Comparison of ENCODE assay signal across 11 mouse cellular contexts in the genomic region with DNA sequence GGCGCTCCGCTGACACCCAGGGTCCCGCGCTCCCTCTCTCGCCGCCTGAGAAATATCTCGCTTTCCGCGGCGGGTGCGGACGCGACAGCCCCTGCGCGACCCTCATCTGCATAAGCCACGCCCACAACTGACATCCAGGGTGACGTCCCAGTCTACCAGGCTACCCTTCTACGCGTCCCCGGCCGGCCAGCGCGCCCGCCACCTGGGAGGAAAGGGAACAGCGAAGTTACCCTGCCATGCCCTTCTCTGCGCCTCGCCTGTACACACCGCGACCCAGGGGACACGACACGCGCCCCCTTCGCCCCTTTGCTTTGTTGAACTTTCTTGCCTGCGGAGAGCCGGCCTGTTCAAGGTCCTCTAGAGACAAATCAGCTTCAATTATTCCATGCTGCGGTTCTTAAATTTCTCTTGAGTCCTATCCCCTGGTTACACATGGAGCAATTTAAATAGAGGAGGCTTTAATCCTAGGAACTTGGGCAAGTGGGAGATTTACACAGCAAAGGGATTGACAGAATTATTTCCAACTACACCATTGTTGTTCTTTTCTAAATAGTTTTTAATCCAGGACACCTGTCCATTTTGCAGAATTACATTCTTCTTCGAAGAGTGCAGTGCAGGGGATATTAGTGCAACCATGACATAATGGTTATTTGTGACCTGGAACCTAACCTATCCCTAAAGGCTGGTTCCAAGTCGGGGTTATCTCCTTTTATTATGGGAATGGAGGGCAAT. TPM values are rescaled to one million over a fixed set of nuclear protein-coding genes. Genes with fewer than 3 reads are reported as not detected.
A peak's percentile ranks its signal among the peaks of the same experiment; 100 is the strongest.
DNase-seq lines count a peak whose midpoint lies in the region; ATAC-seq and TF ChIP-seq lines count a peak whose summit lies in the region.
"Not testable (repeated sequence)": the region's sequence is repeated elsewhere in the genome, so short reads cannot be mapped to it uniquely, and the experiment has no call there.
"Had no signal": no experiment of that assay in that cellular context is flagged by ENCODE, and none has a peak within 500 bp of the region (broad histone marks: within the 10 kb centered on the region; RNA-seq: fewer than 3 reads in every experiment).

No protein-coding gene starts in this region.

- peak; percentile 80 for DNase-seq in MEL-GATA-1-ER (ENCODE audit: extremely low read depth, low read depth)
- DNase-seq in hindbrain, embryonic 14.5 days (ENCODE audit: low spot score); left cerebral cortex, adult 2 months (ENCODE audit: extremely low spot score in 1 of 2, low spot score in 2 of 2); lung, embryonic 14.5 days; midbrain, postnatal 0 days (ENCODE audit: low spot score): not testable (repeated sequence)

- not testable (repeated sequence) for H3K9ac ChIP-seq in embryonic facial prominence, embryonic 13.5 days; lung, embryonic 14.5 days; midbrain, postnatal 0 days (replicated peaks; ENCODE audit: low read length, poor library complexity, severe bottlenecking); stomach, embryonic 15.5 days
- H3K9ac ChIP-seq in hindbrain, embryonic 14.5 days, result peak overlapping the region; percentile 65

- H3K4me1 ChIP-seq in embryonic facial prominence, embryonic 13.5 days; hindbrain, embryonic 14.5 days (replicated peaks; ENCODE audit: control insufficient read depth, insufficient read depth, low read length); lung, embryonic 14.5 days (ENCODE audit: insufficient read depth); midbrain, postnatal 0 days (ENCODE audit: insufficient read depth, low read length); stomach, embryonic 15.5 days: not testable (repeated sequence)

- H3K27ac ChIP-seq in embryonic facial prominence, embryonic 13.5 days; left cerebral cortex, adult 2 months: not testable (repeated sequence)
- H3K27ac ChIP-seq in hindbrain, embryonic 14.5 days, result peak overlapping the region; percentile 91; the same call in 1 of the 2 replicates
- H3K27ac ChIP-seq in lung, embryonic 14.5 days (ENCODE audit: low read depth), result peak overlapping the region; percentile 16; the same call in 1 of the 2 replicates
- H3K27ac ChIP-seq in midbrain, postnatal 0 days (ENCODE audit: low read depth, low read length), result peak overlapping the region; percentile 51
- peak overlapping the region; percentile 48; the same call in 1 of the 2 replicates for H3K27ac ChIP-seq in stomach, embryonic 15.5 days

- not testable (repeated sequence) for TF ChIP-seq CTCF in left cerebral cortex, adult 2 months (IDR thresholded peaks at IDR 0.05); lung, embryonic 14.5 days (IDR thresholded peaks at IDR 0.05; ENCODE audit: low read depth); midbrain, postnatal 0 days (IDR thresholded peaks at IDR 0.05)

- not testable (repeated sequence) for H3K9me3 ChIP-seq in embryonic facial prominence, embryonic 13.5 days; hindbrain, embryonic 14.5 days (ENCODE audit: control insufficient read depth, low read length); lung, embryonic 14.5 days (ENCODE audit: low read depth, low read length); midbrain, postnatal 0 days (ENCODE audit: low read length); stomach, embryonic 15.5 days

- H3K4me3 ChIP-seq in embryonic facial prominence, embryonic 13.5 days, result peak overlapping the region; percentile 42
- peak overlapping the region; percentile 34 for H3K4me3 ChIP-seq in hindbrain, embryonic 14.5 days (replicated peaks; ENCODE audit: low read length)
- H3K4me3 ChIP-seq in left cerebral cortex, adult 2 months, result peak overlapping the region; percentile 33; the same call in 1 of the 2 replicates
- H3K4me3 ChIP-seq in lung, embryonic 14.5 days (ENCODE audit: low read depth, low read length), result peak overlapping the region; percentile 22
- H3K4me3 ChIP-seq in midbrain, postnatal 0 days (ENCODE audit: low read depth, low read length), result peak overlapping the region; percentile 29
- H3K4me3 ChIP-seq in stomach, embryonic 15.5 days (replicated peaks), result peak overlapping the region; percentile 33; the same call in 1 of the 2 replicates

- peak overlapping the region; percentile 62 for H3K4me2 ChIP-seq in embryonic facial prominence, embryonic 13.5 days
- peak overlapping the region; percentile 67 for H3K4me2 ChIP-seq in hindbrain, embryonic 14.5 days (replicated peaks)
- H3K4me2 ChIP-seq in lung, embryonic 14.5 days, result peak overlapping the region; percentile 70
- peak overlapping the region; percentile 38 for H3K4me2 ChIP-seq in midbrain, postnatal 0 days (ENCODE audit: low read depth, low read length, poor library complexity, severe bottlenecking)
- peak overlapping the region; percentile 64 for H3K4me2 ChIP-seq in stomach, embryonic 15.5 days

- 7% methylated on average over 9 of the region's 38 CpGs for WGBS in embryonic facial prominence, embryonic 13.5 days
- WGBS in hindbrain, embryonic 14.5 days, result 13% methylated on average over 5 of the region's 38 CpGs
- 19% methylated on average over 5 of the region's 38 CpGs for WGBS in lung, embryonic 14.5 days
- 7% methylated on average over 5 of the region's 38 CpGs for WGBS in midbrain, postnatal 0 days
- 12% methylated on average over 5 of the region's 38 CpGs for whole genome bisulfite sequencing in stomach, embryonic 15.5 days

- ATAC-seq in embryonic facial prominence, embryonic 13.5 days (ENCODE audit: insufficient number of reproducible peaks, insufficient read depth, low FRiP score, low TSS enrichment, low read depth), result peak; percentile 83
- peak; percentile 65 for ATAC-seq in granulocyte monocyte progenitor cell, adult 5-6 weeks (replicated peaks; ENCODE audit: poor library complexity, severe bottlenecking)
- peak; percentile 82 for ATAC-seq in hindbrain, embryonic 14.5 days (ENCODE audit: low FRiP score)
- ATAC-seq in lung, embryonic 14.5 days (ENCODE audit: insufficient read depth), result peak; percentile 77
- ATAC-seq in midbrain, postnatal 0 days (ENCODE audit: low FRiP score), result peak; percentile 80
- peak; percentile 80 for ATAC-seq in stomach, embryonic 15.5 days (ENCODE audit: insufficient read depth, low FRiP score, low read depth)

- not testable (repeated sequence) for H3K36me3 ChIP-seq in embryonic facial prominence, embryonic 13.5 days; hindbrain, embryonic 14.5 days (replicated peaks; ENCODE audit: control insufficient read depth, insufficient read depth); lung, embryonic 14.5 days (ENCODE audit: insufficient read depth); midbrain, postnatal 0 days (ENCODE audit: insufficient read depth, low read length); stomach, embryonic 15.5 days

- intact Hi-C loops in left cerebral cortex, adult 2 months (cut with DNase I), result not testable (repeated sequence)

- H3K27me3 ChIP-seq in embryonic facial prominence, embryonic 13.5 days, result peaks cover 16% of the 10 kb centered on the region
- H3K27me3 ChIP-seq in hindbrain, embryonic 14.5 days (ENCODE audit: control insufficient read depth, insufficient read depth, low read length), result peaks cover 17% of the 10 kb centered on the region
- H3K27me3 ChIP-seq in lung, embryonic 14.5 days (ENCODE audit: insufficient read depth, low read length); midbrain, postnatal 0 days (ENCODE audit: insufficient read depth, low read length); stomach, embryonic 15.5 days (replicated peaks): not testable (repeated sequence)

RNA-seq across cellular contexts. Expression of a gene that starts 34.9 kb away (rescaled TPM):
- 0.20 TPM in 1 of 2 replicates, not detected in the other for polyA plus RNA-seq in embryonic facial prominence, embryonic 13.5 days (2015; fragmentation: Nextera tagmentation; extraction: Ambion mirVana)
- not detected in 2 replicates for total RNA-seq in granulocyte monocyte progenitor cell, adult 5-6 weeks (2014; fragmentation: Nextera tagmentation)
- total RNA-seq in granulocyte monocyte progenitor cell, adult 5-6 weeks (2017), result not detected in 2 replicates
- not detected in 2 replicates for polyA plus RNA-seq in hindbrain, embryonic 14.5 days (2014; fragmentation: Nextera tagmentation; extraction: Ambion mirVana)
- not detected for total RNA-seq in left cerebral cortex, adult 2 months (2021)
- polyA plus RNA-seq in lung, embryonic 14.5 days (2014; fragmentation: Nextera tagmentation; extraction: Ambion mirVana), result not detected in 2 replicates
- not detected in 2 replicates for total RNA-seq in midbrain, postnatal 0 days (2014; rRNA removed)
- not detected in 2 replicates for polyA plus RNA-seq in midbrain, postnatal 0 days (2015; fragmentation: Nextera tagmentation; extraction: Ambion mirVana)
- 0.28 and 0.37 TPM in 2 replicates for polyA plus RNA-seq in stomach, embryonic 15.5 days (2015; fragmentation: Nextera tagmentation; extraction: Ambion mirVana)
- total RNA-seq: adrenal gland, postnatal 14 days; heart, postnatal 25 days; layer of hippocampus, adult 8-10 months had no signal

RNA-seq across cellular contexts. Expression of a gene that starts 38.0 kb away (rescaled TPM):
- polyA plus RNA-seq in embryonic facial prominence, embryonic 13.5 days (2015; fragmentation: Nextera tagmentation; extraction: Ambion mirVana), result 1.5 and 1.9 TPM in 2 replicates
- not detected in 2 replicates for total RNA-seq in granulocyte monocyte progenitor cell, adult 5-6 weeks (2014; fragmentation: Nextera tagmentation)
- not detected in 2 replicates for total RNA-seq in granulocyte monocyte progenitor cell, adult 5-6 weeks (2017)
- polyA plus RNA-seq in hindbrain, embryonic 14.5 days (2014; fragmentation: Nextera tagmentation; extraction: Ambion mirVana), result 1.9 and 2.1 TPM in 2 replicates
- 1 to 10 TPM; 1.7 to 1.8 TPM for total RNA-seq in left cerebral cortex, adult 2 months (2021)
- polyA plus RNA-seq in lung, embryonic 14.5 days (2014; fragmentation: Nextera tagmentation; extraction: Ambion mirVana), result 0.20 and 0.35 TPM in 2 replicates
- total RNA-seq in midbrain, postnatal 0 days (2014; rRNA removed), result 2.0 and 2.1 TPM in 2 replicates
- polyA plus RNA-seq in midbrain, postnatal 0 days (2015; fragmentation: Nextera tagmentation; extraction: Ambion mirVana), result 2.0 and 2.7 TPM in 2 replicates
- polyA plus RNA-seq in stomach, embryonic 15.5 days (2015; fragmentation: Nextera tagmentation; extraction: Ambion mirVana), result 0.72 and 0.78 TPM in 2 replicates
